Mouse (Mus musculus) urinary bladder, adult 2 months (tissue): Measurements from ENCODE around the gene Lrrfip2. TPM values are rescaled to one million over a fixed set of nuclear protein-coding genes. Genes with fewer than 3 reads are reported as not detected.

Experiments used
- DNase-seq: peaks from one replicate; pipeline ENCODE4 v3.0.0; 2022; ENCODE audit warnings: low spot score
- polyA plus RNA-seq: library from polyadenylated mRNA; depleted of rRNA; stranded (reverse); fragments of >200 nt; gene quantifications from 2 replicates; pipeline ENCODE4 v1.2.3, GENCODE M21; 2012

Gene Lrrfip2
- polyA plus RNA-seq, 1 experiment = 53.9 TPM

- no peak for DNase-seq
These were observed 43.8 kb downstream of the Lrrfip2 start for GRCm38 (mm10) chr9:111161213-111161612.

DNA sequence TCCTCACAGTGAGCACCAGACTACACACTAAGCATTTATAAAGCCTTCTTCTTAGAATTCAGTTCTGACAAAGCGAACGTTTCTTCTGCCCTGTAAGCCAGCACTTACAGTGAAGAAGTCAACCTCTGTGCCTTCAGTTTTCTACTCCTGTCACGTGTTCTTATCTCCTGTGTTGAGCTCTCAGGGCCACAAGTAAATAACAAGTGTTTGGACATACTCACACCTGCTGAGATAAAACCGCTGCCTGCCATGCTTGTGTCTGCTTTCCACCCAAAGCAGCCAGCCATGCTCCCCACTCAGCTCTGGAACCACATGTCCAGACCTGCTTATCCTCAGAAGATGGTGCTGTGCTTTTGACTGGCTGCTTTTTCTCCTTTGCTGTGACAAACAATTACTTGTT is 49.2 kb downstream of the Lrrfip2 start:
- no peak for DNase-seq

GRCm38 (mm10) chr9:111170430-111170829 is 53.0 kb downstream of the Lrrfip2 start:
- no peak for DNase-seq

- DNase-seq = no peak
These were observed 56.7 kb downstream of the Lrrfip2 start for GRCm38 (mm10) chr9:111174071-111174470.

DNA sequence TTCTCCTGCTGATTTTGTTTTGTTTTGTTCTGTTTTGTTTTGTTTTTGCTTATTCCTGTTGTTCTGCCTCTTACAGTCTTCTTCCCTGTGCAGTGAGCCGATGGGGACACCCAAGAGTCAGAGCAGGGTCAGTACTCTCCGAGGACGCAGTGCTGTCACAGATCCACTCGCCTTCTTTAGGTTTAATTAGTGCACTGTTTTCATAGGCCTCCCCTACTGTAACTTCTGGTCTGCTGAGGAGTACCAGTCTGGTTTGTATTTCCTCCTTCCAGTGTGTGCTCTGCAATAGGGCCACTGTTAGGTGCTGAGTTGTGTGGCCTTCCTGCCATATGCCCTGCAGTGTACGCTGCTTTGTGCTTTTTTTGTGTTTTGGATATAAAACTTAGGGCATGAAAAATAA is 61.6 kb downstream of the Lrrfip2 start:
- DNase-seq = no peak

- no peak for DNase-seq
These were observed 64.8 kb downstream of the Lrrfip2 start for GRCm38 (mm10) chr9:111182176-111182575.

GRCm38 (mm10) chr9:111184929-111185328 is 67.5 kb downstream of the Lrrfip2 start:
- DNase-seq = no peak

DNA sequence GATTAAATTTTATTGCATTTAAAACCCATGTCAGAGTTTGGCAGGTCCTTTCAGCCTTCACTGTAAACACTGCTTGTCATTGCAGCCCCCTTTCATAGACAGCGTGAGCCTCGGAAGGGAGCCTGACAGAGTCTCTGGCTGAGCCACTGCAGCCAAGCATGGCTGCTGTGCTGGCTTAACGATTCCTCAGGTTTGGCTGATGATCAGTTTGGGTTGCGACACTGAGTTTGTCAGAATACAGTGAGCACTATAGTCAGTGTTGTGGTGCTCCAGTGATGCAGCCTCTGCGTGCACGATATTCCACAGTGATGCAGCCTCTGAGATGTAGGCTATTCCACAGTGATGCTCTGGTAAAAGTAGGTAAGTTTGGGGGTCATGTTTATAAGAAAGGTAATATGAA is 69.5 kb downstream of the Lrrfip2 start:
- no peak for DNase-seq

- no peak for DNase-seq
These were observed 71.3 kb downstream of the Lrrfip2 start for GRCm38 (mm10) chr9:111188731-111189130.

- DNase-seq = no peak
These were observed 75.8 kb downstream of the Lrrfip2 start for GRCm38 (mm10) chr9:111193211-111193610.

DNA sequence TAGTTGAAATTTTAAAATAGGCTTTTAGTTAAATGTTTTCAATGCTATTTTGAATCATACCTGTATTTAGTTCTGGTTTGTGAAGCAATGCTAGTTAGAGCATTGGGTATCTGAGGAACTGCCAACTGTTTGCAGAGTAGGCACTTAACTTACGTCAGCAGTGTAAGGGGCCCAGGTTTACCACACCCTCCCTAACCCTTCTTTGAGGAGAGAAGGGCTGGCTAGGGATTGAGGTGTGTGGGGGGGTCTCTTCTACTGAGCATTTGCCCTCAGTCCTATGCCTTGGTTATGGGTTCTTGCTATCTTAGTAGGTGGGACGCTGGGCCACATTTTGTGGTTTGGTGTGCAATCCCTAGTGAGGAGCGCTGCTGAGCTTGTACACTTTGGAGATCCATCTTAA is 79.7 kb downstream of the Lrrfip2 start:
- no peak for DNase-seq

- no peak for DNase-seq
These were observed 80.3 kb downstream of the Lrrfip2 start for GRCm38 (mm10) chr9:111197712-111198111.

DNA sequence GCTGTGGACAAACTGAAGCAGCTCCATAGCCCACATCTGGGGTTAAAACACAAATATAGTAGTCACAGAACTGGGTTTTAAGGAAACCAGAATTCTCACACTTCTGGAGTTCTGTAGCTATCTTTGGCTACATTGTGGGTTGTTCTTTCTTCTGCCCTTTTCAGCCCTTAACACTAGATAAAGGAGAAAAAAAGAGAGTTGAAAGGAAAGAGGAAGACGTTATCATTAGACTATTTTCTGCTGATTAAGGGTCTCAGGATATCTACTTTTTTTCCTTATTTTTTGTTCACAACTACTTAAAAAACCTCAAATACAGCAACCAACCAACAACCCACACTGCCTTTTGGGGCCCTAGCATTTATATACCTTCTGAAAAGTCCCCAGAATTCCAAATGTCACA is 80.9 kb downstream of the Lrrfip2 start:
- no peak for DNase-seq

DNA sequence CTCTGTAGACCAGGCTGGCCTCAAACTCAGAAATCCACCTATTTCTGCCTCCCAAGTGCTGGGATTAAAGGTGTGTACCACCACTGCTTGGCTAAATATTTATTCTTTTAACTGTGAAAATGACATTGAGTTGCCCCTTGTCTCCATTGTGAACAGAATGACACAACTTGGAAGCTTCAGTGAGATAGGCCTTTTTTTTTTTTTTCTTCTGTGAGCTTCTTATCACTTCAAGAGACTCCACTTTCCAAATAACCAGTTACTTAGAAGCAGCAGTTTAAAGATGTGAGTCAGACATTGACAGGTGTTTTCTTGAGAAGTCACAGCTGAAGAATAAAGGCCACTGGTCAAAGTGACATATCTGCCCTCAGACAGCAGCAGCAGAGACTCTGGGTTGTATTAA is 82.8 kb downstream of the Lrrfip2 start:
- no peak for DNase-seq

DNA sequence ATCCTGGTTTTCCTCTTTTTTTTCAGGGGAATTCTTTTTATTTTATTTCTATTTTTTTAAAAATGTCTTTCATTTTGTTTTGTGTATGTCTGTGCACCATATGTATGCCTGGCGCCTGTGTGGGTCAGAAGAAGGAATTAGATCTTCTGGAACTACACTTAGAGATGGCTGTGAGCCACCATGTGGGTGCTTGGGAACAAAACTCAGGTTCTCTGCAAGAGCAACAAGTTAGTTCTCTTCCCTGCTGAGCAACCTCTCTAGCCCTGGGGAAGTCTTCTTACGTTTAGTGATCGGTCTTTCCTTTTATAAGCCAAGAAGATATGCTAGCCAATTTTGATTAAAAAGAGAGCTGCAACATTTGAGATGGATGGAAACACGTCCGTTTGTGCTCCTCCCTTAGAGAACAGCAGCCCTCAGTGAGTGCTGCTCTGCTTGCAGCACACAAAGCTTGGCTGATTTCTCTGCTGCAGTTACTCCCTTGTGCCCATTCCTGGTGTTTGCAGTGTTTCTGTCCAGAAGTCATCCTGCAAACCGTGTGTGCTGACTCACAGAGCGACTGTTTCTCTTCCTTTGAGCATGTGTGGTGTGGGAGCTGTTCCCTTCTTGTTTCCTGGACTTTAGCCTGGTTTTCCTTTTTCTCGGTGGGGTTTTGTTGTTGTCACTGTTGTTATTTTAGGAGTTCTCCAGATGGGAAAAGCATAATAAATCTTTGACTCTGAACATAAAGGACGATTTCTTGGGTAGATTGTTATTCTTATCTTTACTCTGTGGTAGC is 87.4 kb downstream of the Lrrfip2 start:
- no peak for DNase-seq

DNA sequence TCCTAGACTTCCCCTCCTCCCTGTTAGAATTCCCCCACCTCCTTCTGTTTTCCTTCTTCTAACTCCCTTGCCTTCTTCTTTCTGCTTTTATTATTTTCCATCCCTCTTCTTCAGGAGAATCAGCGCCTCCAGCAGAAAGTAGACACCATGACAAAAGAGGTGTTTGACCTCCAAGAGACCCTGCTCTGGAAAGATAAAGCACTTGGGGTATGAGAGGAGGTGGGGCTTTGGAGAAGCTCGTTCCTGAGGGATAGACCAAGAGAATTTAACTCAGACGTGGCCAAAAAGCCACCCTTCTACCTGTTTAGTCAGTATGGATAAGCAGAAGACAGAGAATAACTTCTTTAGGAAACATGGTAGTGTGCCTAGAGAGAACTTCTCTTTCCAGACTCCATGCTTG is 90.3 kb downstream of the Lrrfip2 start:
- no peak for DNase-seq

DNA sequence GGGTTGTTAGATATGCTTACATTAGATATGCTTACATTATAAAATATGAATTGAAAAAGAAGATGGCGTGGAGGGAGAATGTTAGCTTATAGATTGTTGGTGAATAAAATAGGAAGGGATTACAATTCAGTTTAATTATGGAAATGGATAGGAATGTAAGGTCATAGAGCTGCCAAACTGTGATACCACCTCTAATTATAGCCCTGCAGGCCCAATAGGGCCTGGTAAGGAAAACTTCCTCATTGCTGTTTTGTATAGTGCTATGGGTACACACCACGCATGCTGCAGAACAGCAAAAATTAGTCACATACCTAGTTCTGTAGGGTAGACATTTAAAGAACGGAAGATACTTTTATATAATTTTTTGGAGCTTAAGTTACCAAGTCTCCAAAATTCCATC is 90.8 kb downstream of the Lrrfip2 start:
- no peak for DNase-seq

DNA sequence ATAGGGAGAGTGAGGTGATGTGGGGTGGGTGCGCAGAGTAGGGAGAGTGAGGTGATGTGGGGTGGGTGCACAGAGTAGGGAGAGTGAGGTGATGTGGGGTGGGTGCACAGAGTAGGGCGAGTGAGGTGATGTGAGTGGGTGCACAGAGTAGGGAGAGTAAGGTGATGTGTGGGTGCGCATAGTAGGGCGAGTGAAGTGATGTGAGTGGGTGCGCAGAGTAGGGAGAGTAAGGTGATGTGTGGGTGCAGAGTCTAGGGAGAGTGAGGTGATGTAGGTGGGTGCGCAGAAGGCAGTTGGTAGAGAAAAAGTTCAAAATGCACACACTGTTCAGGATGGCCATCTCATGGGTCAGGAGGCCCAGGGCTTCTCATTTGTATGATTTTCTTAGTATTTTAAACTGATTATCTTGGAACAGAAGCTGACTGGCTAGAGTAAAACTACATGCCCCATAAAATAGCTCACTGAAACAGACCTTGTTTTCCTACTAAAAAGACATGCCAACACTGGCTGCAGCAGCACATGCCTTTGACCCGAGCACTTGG is 91.8 kb downstream of the Lrrfip2 start:
- DNase-seq = no peak

DNA sequence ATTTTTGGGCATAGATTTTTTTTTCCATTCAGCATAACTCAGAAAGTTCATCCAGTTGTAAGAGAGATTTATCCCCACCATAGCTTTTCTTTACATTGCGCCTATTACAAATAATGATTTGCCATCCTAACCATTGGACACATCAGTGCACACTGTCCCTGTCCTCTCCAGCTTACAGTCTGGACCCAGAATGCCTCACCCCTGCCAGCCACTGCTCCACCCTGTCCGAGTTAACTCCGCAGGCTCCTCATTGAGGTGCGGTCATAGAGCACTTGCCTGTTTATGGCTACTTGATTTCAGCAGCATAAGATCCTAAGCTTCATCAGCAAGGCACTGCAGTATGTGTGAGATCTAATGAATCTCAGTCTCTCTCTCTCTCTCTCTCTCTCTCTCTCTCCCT is 93.0 kb downstream of the Lrrfip2 start:
- no peak for DNase-seq

GRCm38 (mm10) chr9:111211122-111212041 is 94.0 kb downstream of the Lrrfip2 start:
- no peak for DNase-seq

DNA sequence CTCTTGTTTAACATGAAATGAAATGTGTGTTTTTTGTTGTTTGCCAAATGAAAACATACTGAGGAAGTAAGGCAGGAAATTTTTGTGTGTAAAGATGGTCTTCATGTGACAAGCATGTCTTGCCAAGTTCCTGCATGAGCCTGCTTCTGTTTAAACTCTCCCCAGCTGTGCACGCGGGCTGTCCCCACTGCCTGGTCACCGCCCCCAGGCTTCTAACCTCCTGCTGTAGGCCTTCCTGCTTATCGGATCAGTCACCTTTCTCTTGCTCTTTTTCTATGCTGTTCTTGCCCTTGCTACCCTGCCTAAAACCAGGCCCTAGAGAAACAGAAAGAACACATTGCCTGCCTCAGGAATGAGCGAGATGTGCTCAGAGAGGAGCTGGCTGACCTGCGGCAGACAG is 96.1 kb downstream of the Lrrfip2 start:
- DNase-seq = no peak

GRCm38 (mm10) chr9:111216424-111216823 is 99.0 kb downstream of the Lrrfip2 start:
- DNase-seq = no peak
